Mouse (Mus musculus) kidney, embryonic 14.5 days (tissue): ENCODE data around the gene Reln. TPM values are rescaled to one million over a fixed set of nuclear protein-coding genes. Genes with fewer than 3 reads are reported as not detected.

Source experiments
- ATAC-seq: fragments of 200-750 bp; cut with Nextera tagmentation; 2 replicates; pipeline ENCODE4 v1.8.0; 2017; ENCODE audit warnings: moderate number of reproducible peaks, mild to moderate bottlenecking, moderate TSS enrichment, moderate library complexity; ENCODE audit not compliant: low FRiP score, low TSS enrichment
- H3K27ac ChIP-seq: fragments of 300-500 bp; sonication (generic); 2 replicates; pipeline ENCODE4 v1.5.1; 2014; ENCODE audit warnings: low read depth, mild to moderate bottlenecking, low read length, moderate library complexity, mixed read lengths
- H3K27me3 ChIP-seq: fragments of 300-500 bp; sonication (generic); 2 replicates; pipeline ENCODE4 v1.6.1; 2014; ENCODE audit warnings: mild to moderate bottlenecking, low read length; ENCODE audit not compliant: control insufficient read depth, insufficient read depth
- H3K36me3 ChIP-seq: fragments of 300-500 bp; sonication (generic); 2 replicates; pipeline ENCODE4 v1.6.1; 2014; ENCODE audit warnings: low read length, mixed read lengths; ENCODE audit not compliant: control insufficient read depth, insufficient read depth
- H3K4me1 ChIP-seq: fragments of 300-500 bp; sonication (generic); 2 replicates; pipeline ENCODE4 v1.6.1; 2014; ENCODE audit warnings: low read length, mixed read lengths; ENCODE audit not compliant: control insufficient read depth, insufficient read depth
- H3K4me2 ChIP-seq: fragments of 300-500 bp; sonication (generic); replicated peaks from 2 replicates; pipeline ENCODE4 v1.6.1; 2014; ENCODE audit warnings: low read depth, mild to moderate bottlenecking, low read length
- H3K4me3 ChIP-seq: fragments of 300-500 bp; sonication (generic); 2 replicates; pipeline ENCODE4 v1.5.1; 2014; ENCODE audit warnings: mild to moderate bottlenecking, low read length
- H3K9ac ChIP-seq: fragments of 300-500 bp; sonication (generic); 2 replicates; pipeline ENCODE4 v1.6.1; 2014; ENCODE audit warnings: low read depth, mild to moderate bottlenecking, low read length, moderate library complexity
- H3K9me3 ChIP-seq: fragments of 300-500 bp; sonication (generic); 2 replicates; pipeline ENCODE4 v1.6.1; 2016; ENCODE audit warnings: low read length; ENCODE audit not compliant: control insufficient read depth
- WGBS: fragments of 180-500 bp; shearing (Covaris S2); extraction: QIAGEN DNeasy Blood & Tissue Kit; methylation state at CpG from one replicate; pipeline ENCODE4 v1.1.7; 2014; 5-methylcytosine and 5-hydroxymethylcytosine counted together
- polyA plus RNA-seq: library from polyadenylated mRNA; unstranded; fragments of >200 nt; fragmentation: Nextera tagmentation; extraction: Ambion mirVana; gene quantifications from 2 replicates; pipeline ENCODE4 v1.2.1, GENCODE M21; 2014

The Reln gene
- polyA plus RNA-seq, 1 experiment from 2014 or later, result 16.7 TPM

DNA sequence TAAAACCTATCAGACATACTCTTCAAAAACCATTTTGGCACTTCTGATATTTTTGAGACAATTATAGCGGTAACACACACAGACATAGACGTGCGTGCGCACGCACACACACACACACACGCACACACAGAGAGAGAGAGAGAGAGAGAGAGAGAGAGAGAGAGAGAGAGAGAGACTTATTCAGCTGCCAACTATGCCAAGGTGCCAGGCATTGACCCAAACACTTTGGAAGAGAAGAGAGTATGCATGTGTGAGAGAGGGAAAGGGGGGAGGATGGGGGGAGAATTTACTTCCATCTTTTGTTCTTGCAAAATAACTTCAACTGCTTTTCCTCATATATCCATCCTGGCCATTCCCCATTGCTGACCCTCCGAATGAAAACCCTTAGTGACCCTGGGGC lies 28.0 kb downstream of the Reln start:
- 97% methylated on average over 7 of the region's 7 CpGs for WGBS
- Histone ChIP-seq H3K36me3 (no peaks in the 10 kb centered on the region), H3K9me3 (no peaks in the 10 kb centered on the region), H3K4me1 (no peaks in the 10 kb centered on the region), H3K4me3 (no peak overlapping the region), H3K27ac (no peak overlapping the region), H3K27me3 (no peaks in the 10 kb centered on the region), H3K9ac (no peak overlapping the region), H3K4me2 (no peak overlapping the region)
- no peak for ATAC-seq

- Histone ChIP-seq H3K4me3 (no peak overlapping the region), H3K4me2 (no peak overlapping the region), H3K27ac (no peak overlapping the region), H3K9ac (no peak overlapping the region), H3K27me3 (no peaks in the 10 kb centered on the region), H3K4me1 (no peaks in the 10 kb centered on the region), H3K9me3 (no peaks in the 10 kb centered on the region), H3K36me3 (no peaks in the 10 kb centered on the region)
- ATAC-seq, result no peak
- WGBS, result 87% methylated on average over 2 of the region's 2 CpGs
Observed at GRCm38 (mm10) chr5:22315990-22316389, 28.5 kb downstream of the Reln start.

DNA sequence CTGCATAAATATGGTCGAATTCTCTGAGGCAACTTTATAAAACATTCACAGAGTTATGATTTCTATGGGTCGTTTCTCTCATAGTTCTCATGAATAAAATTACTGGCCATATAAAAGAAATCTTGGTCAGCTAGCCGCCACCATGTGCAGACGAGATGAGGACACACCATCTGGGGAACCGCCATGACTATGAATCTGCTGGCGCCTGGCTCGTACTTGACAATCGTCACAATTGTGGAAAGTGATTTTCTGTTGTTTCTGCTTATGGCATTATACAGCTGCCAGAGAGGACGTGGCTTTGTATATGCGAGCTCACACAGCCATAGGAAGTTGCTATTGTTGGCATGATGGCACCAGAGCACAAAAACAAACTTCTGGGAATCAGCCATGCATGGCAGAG lies 31.5 kb downstream of the Reln start:
- H3K4me2 ChIP-seq, result no peak overlapping the region
- H3K27ac ChIP-seq, result no peak overlapping the region
- H3K9me3 ChIP-seq, result no peaks in the 10 kb centered on the region
- no peaks in the 10 kb centered on the region for H3K36me3 ChIP-seq
- no peaks in the 10 kb centered on the region for H3K27me3 ChIP-seq
- no peaks in the 10 kb centered on the region for H3K4me1 ChIP-seq
- H3K9ac ChIP-seq, result no peak overlapping the region
- no peak for ATAC-seq
- H3K4me3 ChIP-seq, result no peak overlapping the region
- WGBS, result 85% methylated on average over 10 of the region's 10 CpGs

DNA sequence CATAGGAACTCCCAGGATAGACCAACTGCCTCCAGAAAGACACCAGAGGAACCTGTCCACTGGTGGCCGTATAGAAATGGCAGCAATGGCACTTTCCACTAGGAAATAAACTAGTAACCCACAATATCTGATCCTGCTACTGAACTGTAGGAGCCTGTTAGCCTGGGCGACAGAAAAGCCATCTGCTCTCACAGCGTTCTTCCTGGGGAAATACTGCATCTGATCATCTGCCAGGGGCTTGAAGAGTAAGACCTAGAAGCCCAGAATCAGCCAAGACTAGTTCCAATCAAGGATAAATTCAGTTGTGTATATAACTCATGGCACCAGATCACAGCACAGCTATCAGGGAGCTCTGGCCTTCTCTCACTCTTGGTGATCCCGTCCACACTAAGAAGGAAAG lies 33.5 kb downstream of the Reln start:
- Histone ChIP-seq H3K4me2 (no peak overlapping the region), H3K27me3 (no peaks in the 10 kb centered on the region), H3K9ac (no peak overlapping the region), H3K9me3 (no peaks in the 10 kb centered on the region), H3K27ac (no peak overlapping the region), H3K4me1 (no peaks in the 10 kb centered on the region), H3K36me3 (no peaks in the 10 kb centered on the region), H3K4me3 (no peak overlapping the region)
- ATAC-seq, result no peak
- 90% methylated on average over 4 of the region's 4 CpGs for WGBS

DNA sequence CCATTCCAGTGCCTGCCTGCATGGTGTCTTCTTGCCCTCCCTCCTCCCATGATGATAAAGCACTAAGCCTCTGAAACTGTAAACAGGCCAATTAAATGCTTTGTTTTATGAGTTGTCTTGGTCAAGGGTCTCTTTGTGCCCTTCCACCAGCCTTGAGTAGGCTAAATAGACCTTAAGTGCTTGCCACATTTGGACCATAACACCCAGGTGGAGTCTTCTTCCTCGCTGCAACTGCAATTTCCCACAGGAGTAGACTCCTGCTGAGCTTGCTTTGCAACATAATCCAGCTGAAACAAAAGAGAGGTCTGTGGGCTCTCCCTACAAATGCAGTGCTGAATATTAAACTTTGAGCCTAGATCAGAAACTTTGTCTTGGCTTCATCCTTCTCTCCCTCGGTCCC lies 35.5 kb downstream of the Reln start:
- WGBS, result 30% methylated on average over 2 of the region's 2 CpGs
- no peaks in the 10 kb centered on the region for H3K36me3 ChIP-seq
- H3K9me3 ChIP-seq, result no peaks in the 10 kb centered on the region
- H3K27ac ChIP-seq, result no peak overlapping the region
- no peak overlapping the region for H3K9ac ChIP-seq
- no peak overlapping the region for H3K4me2 ChIP-seq
- no peak overlapping the region for H3K4me3 ChIP-seq
- H3K27me3 ChIP-seq, result no peaks in the 10 kb centered on the region
- no peaks in the 10 kb centered on the region for H3K4me1 ChIP-seq
- ATAC-seq, result no peak

GRCm38 (mm10) chr5:22307853-22308252 lies 36.6 kb downstream of the Reln start:
- Histone ChIP-seq H3K4me2 (no peak overlapping the region), H3K9me3 (no peaks in the 10 kb centered on the region), H3K36me3 (no peaks in the 10 kb centered on the region), H3K9ac (no peak overlapping the region), H3K4me3 (no peak overlapping the region), H3K27me3 (no peaks in the 10 kb centered on the region), H3K27ac (no peak overlapping the region), H3K4me1 (no peaks in the 10 kb centered on the region)
- no peak for ATAC-seq
- 76% methylated on average over 4 of the region's 4 CpGs for WGBS

- Histone ChIP-seq H3K9ac (no peak overlapping the region), H3K4me3 (no peak overlapping the region), H3K4me2 (no peak overlapping the region), H3K27ac (no peak overlapping the region), H3K27me3 (no peaks in the 10 kb centered on the region), H3K9me3 (no peaks in the 10 kb centered on the region), H3K36me3 (no peaks in the 10 kb centered on the region), H3K4me1 (no peaks in the 10 kb centered on the region)
- WGBS, result 90% methylated on average over 3 of the region's 3 CpGs
- no peak for ATAC-seq
Observed at GRCm38 (mm10) chr5:22307072-22307471, 37.4 kb downstream of the Reln start.

- WGBS, result 63% methylated on average over 1 of the region's 1 CpGs
- no peak overlapping the region for H3K4me3 ChIP-seq
- H3K4me1 ChIP-seq, result no peaks in the 10 kb centered on the region
- H3K4me2 ChIP-seq, result no peak overlapping the region
- H3K36me3 ChIP-seq, result no peaks in the 10 kb centered on the region
- H3K27ac ChIP-seq, result no peak overlapping the region
- H3K9ac ChIP-seq, result no peak overlapping the region
- H3K9me3 ChIP-seq, result no peaks in the 10 kb centered on the region
- ATAC-seq, result no peak
- H3K27me3 ChIP-seq, result no peaks in the 10 kb centered on the region
Observed at GRCm38 (mm10) chr5:22303709-22304108, 40.8 kb downstream of the Reln start.

DNA sequence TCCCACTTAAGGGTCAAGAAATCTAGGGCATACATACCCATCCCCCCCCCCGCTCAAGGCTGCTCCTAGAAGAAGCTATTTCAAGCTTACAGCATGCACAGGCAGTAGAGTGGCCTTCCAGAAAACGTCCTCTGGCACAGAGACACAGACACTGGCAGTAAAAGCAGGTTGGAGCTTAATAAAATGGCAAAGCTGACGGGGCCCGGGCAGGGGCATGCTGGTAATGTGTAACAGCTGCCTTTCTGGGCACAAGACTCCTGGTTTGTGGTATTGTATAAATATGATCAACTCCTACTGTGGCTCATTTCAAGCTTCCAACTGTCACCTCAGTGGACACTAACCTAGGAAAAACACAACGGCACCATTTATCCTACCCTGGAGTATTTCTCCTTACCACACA lies 42.2 kb downstream of the Reln start:
- Histone ChIP-seq H3K36me3 (no peaks in the 10 kb centered on the region), H3K4me1 (no peaks in the 10 kb centered on the region), H3K27ac (no peak overlapping the region), H3K4me3 (no peak overlapping the region), H3K9me3 (no peaks in the 10 kb centered on the region), H3K27me3 (no peaks in the 10 kb centered on the region), H3K4me2 (no peak overlapping the region), H3K9ac (no peak overlapping the region)
- WGBS, result 77% methylated on average over 5 of the region's 5 CpGs
- no peak for ATAC-seq

DNA sequence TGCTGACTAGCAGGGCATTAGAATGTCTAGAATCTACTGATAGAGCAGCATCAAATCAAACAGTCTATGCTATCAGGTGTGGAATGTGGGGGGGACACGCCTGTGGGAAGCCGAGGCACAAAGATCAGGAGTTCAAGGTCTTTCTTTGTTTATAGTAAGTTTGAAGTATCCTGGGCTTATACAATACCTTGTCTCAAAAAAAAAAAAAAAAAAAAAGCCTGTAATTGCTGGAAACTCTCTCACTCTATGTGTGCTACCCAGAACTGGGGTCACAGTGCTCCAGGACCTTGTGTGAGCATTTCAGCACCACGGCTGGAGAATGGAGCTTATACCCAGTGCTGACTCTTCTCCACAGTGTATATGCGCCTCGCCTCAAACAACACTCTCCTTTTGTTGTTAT lies 43.7 kb downstream of the Reln start:
- H3K4me1 ChIP-seq, result no peaks in the 10 kb centered on the region
- no peak overlapping the region for H3K27ac ChIP-seq
- no peaks in the 10 kb centered on the region for H3K9me3 ChIP-seq
- no peaks in the 10 kb centered on the region for H3K27me3 ChIP-seq
- H3K4me2 ChIP-seq, result no peak overlapping the region
- no peak overlapping the region for H3K9ac ChIP-seq
- no peak for ATAC-seq
- 89% methylated on average over 5 of the region's 5 CpGs for WGBS
- H3K36me3 ChIP-seq, result no peaks in the 10 kb centered on the region
- H3K4me3 ChIP-seq, result no peak overlapping the region
